Mouse (Mus musculus): ENCODE results near the gene Adgrl3.

DNA sequence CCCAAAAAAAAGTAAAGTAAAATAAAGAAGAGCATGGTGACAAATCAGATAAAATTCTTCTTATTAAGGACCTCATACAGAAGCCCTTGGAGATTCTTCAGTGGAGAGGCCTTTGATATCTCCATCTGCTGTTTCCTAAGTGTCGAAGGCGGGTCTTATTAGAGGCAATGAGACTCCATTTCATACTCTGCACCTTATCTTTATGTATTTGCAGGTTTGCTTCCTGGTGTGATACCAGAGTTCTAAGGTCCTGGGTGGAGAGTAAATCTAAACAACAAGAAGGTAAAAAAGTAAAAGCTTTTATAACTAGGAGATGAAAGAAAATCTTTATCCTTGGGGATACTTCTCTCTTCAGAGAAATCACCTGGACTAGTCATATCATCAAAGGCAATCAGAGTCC is 817.9 kb downstream of the Adgrl3 start:
- TF ChIP-seq CTCF (IDR thresholded peaks at IDR 0.05) (no peak), POLR2A (IDR thresholded peaks at IDR 0.05; ENCODE audit: insufficient read depth, low read depth, low read length) (no peak)

Data from heart, adult 2 months (tissue).